Mouse (Mus musculus) hindbrain, embryonic 11.5 days (tissue): ENCODE results near the gene Slc7a11. TPM values are rescaled to one million over a fixed set of nuclear protein-coding genes. Genes with fewer than 3 reads are reported as not detected.
"Not testable (repeated sequence)": the region's sequence is repeated elsewhere in the genome, so short reads cannot be mapped to it uniquely, and the experiment has no call there.

ENCODE experiments used
- ATAC-seq: fragments of 200-750 bp; cut with Nextera tagmentation; 2 replicates; pipeline ENCODE4 v1.8.0; 2017; ENCODE audit warnings: mild to moderate bottlenecking, moderate TSS enrichment, moderate library complexity; ENCODE audit not compliant: low FRiP score
- DNase-seq: peaks from one replicate; pipeline ENCODE4 v3.0.0-alpha.2; 2015; ENCODE audit warnings: low spot score
- H3K27ac ChIP-seq: fragments of 300-500 bp; sonication (generic); 2 replicates; pipeline ENCODE4 v1.5.1; 2014; ENCODE audit warnings: mild to moderate bottlenecking, low read depth, low read length
- H3K27me3 ChIP-seq: fragments of 300-500 bp; sonication (generic); 2 replicates; pipeline ENCODE4 v1.6.1; 2014; ENCODE audit warnings: mild to moderate bottlenecking, low read length, moderate library complexity, mixed read lengths; ENCODE audit not compliant: control insufficient read depth, insufficient read depth
- H3K36me3 ChIP-seq: fragments of 300-500 bp; sonication (generic); 2 replicates; pipeline ENCODE4 v1.6.1; 2014; ENCODE audit warnings: mild to moderate bottlenecking, low read length, moderate library complexity, mixed read lengths; ENCODE audit not compliant: control insufficient read depth, insufficient read depth
- H3K4me1 ChIP-seq: fragments of 300-500 bp; sonication (generic); replicated peaks from 2 replicates; pipeline ENCODE4 v1.6.1; 2014; ENCODE audit warnings: low read length, mixed read lengths; ENCODE audit not compliant: control insufficient read depth, insufficient read depth
- H3K4me2 ChIP-seq: fragments of 300-500 bp; sonication (generic); replicated peaks from 2 replicates; pipeline ENCODE4 v1.6.1; 2014; ENCODE audit warnings: mild to moderate bottlenecking, low read depth, low read length
- H3K4me3 ChIP-seq: fragments of 300-500 bp; sonication (generic); 2 replicates; pipeline ENCODE4 v1.5.1; 2014; ENCODE audit warnings: low read depth, low read length
- H3K9ac ChIP-seq: fragments of 300-500 bp; sonication (generic); 2 replicates; pipeline ENCODE4 v1.6.1; 2014; ENCODE audit warnings: low read depth, low read length
- H3K9me3 ChIP-seq: fragments of 300-500 bp; sonication (generic); 2 replicates; pipeline ENCODE4 v1.6.1; 2016; ENCODE audit warnings: low read length; ENCODE audit not compliant: control insufficient read depth
- WGBS: fragments of 180-500 bp; shearing (Covaris S2); extraction: QIAGEN DNeasy Blood & Tissue Kit; methylation state at CpG from one replicate; pipeline ENCODE4 v1.1.7; 2014; 5-methylcytosine and 5-hydroxymethylcytosine counted together
- polyA plus RNA-seq: library from polyadenylated mRNA; unstranded; fragments of >200 nt; fragmentation: Nextera tagmentation; extraction: Ambion mirVana; gene quantifications from 2 replicates; pipeline ENCODE4 v1.2.1, GENCODE M21; 2014

Gene Slc7a11
- polyA plus RNA-seq, 1 experiment from 2014 or later, result 0.26 TPM

- H3K9me3 ChIP-seq, result no peaks in the 10 kb centered on the region
- no peaks in the 10 kb centered on the region for H3K36me3 ChIP-seq
- 0 out of 2 replicates have a peak, but pooled peaks have one; percentile 36 for ATAC-seq
- H3K4me3 ChIP-seq, result no peak overlapping the region
- no peak overlapping the region for H3K4me2 ChIP-seq
- no peak overlapping the region for H3K9ac ChIP-seq
- WGBS, result 74% methylated on average over 19 of the region's 19 CpGs
- no peaks in the 10 kb centered on the region; the same call in 1 of the 2 replicates for H3K4me1 ChIP-seq
- no peaks in the 10 kb centered on the region for H3K27me3 ChIP-seq
- H3K27ac ChIP-seq, result no peak overlapping the region
- DNase-seq, result no peak
These were observed 797 bp downstream of the Slc7a11 start for GRCm38 (mm10) chr3:50442341-50443292.

- no peaks in the 10 kb centered on the region; the same call in 1 of the 2 replicates for H3K4me1 ChIP-seq
- H3K9ac ChIP-seq, result no peak overlapping the region
- H3K27ac ChIP-seq, result no peak overlapping the region
- H3K27me3 ChIP-seq, result no peaks in the 10 kb centered on the region
- WGBS, result 88% methylated on average over 3 of the region's 3 CpGs
- no peaks in the 10 kb centered on the region for H3K9me3 ChIP-seq
- H3K4me3 ChIP-seq, result no peak overlapping the region
- DNase-seq (no peak), ATAC-seq (no peak)
- no peak overlapping the region for H3K4me2 ChIP-seq
- no peaks in the 10 kb centered on the region for H3K36me3 ChIP-seq
These were observed 2.1 kb downstream of the Slc7a11 start for GRCm38 (mm10) chr3:50441330-50441729.

- H3K9me3 ChIP-seq, result no peaks in the 10 kb centered on the region
- ATAC-seq, result no peak
- WGBS, result 84% methylated on average over 2 of the region's 2 CpGs
These were observed 3.0 kb downstream of the Slc7a11 start for GRCm38 (mm10) chr3:50440409-50440808.

GRCm38 (mm10) chr3:50439429-50439828 lies 4.0 kb downstream of the Slc7a11 start:
- Histone ChIP-seq H3K27me3 (no peaks in the 10 kb centered on the region), H3K36me3 (no peaks in the 10 kb centered on the region), H3K9me3 (no peaks in the 10 kb centered on the region), H3K27ac (no peak overlapping the region), H3K4me2 (no peak overlapping the region), H3K4me1 (no peaks in the 10 kb centered on the region; the same call in 1 of the 2 replicates), H3K9ac (no peak overlapping the region), H3K4me3 (no peak overlapping the region)
- 92% methylated on average over 5 of the region's 5 CpGs for whole genome bisulfite sequencing
- DNase-seq (no peak), ATAC-seq (no peak)

More at GRCm38 (mm10) chr3:50440409-50440808, 3.0 kb downstream of the Slc7a11 start:
- no peaks in the 10 kb centered on the region for H3K36me3 ChIP-seq
- H3K9ac ChIP-seq, result no peak overlapping the region
- no peak overlapping the region for H3K4me3 ChIP-seq
- no peak overlapping the region for H3K4me2 ChIP-seq
- H3K4me1 ChIP-seq, result no peaks in the 10 kb centered on the region; the same call in 1 of the 2 replicates
- no peak overlapping the region for H3K27ac ChIP-seq
- DNase-seq, result no peak
- H3K27me3 ChIP-seq, result no peaks in the 10 kb centered on the region

- no peak overlapping the region for H3K4me3 ChIP-seq
- no peak for ATAC-seq
- H3K27ac ChIP-seq, result no peak overlapping the region
- no peak overlapping the region for H3K4me2 ChIP-seq
- H3K9ac ChIP-seq, result no peak overlapping the region
- H3K36me3 ChIP-seq, result no peaks in the 10 kb centered on the region
- 60% methylated on average over 4 of the region's 4 CpGs for WGBS
- H3K27me3 ChIP-seq, result no peaks in the 10 kb centered on the region
- H3K9me3 ChIP-seq, result no peaks in the 10 kb centered on the region
- H3K4me1 ChIP-seq, result no peaks in the 10 kb centered on the region; the same call in 1 of the 2 replicates
- DNase-seq, result no peak
These were observed 4.7 kb downstream of the Slc7a11 start for GRCm38 (mm10) chr3:50438520-50439253.

GRCm38 (mm10) chr3:50438081-50438480 lies 5.3 kb downstream of the Slc7a11 start:
- not testable (repeated sequence) for H3K36me3 ChIP-seq, DNase-seq, H3K9me3 ChIP-seq, H3K4me1 ChIP-seq, H3K9ac ChIP-seq, H3K27ac ChIP-seq, H3K27me3 ChIP-seq, H3K4me3 ChIP-seq, ATAC-seq, H3K4me2 ChIP-seq
- WGBS, result 67% methylated on average over 2 of the region's 2 CpGs

GRCm38 (mm10) chr3:50436409-50436808 lies 7.0 kb downstream of the Slc7a11 start:
- not testable (repeated sequence) for H3K4me3 ChIP-seq, H3K9ac ChIP-seq, DNase-seq, H3K9me3 ChIP-seq, H3K4me2 ChIP-seq, H3K27ac ChIP-seq, H3K27me3 ChIP-seq, H3K4me1 ChIP-seq, H3K36me3 ChIP-seq, ATAC-seq
- 93% methylated on average over 2 of the region's 2 CpGs for WGBS

- H3K9ac ChIP-seq, result no peak overlapping the region
- no peak overlapping the region for H3K4me3 ChIP-seq
- ATAC-seq (no peak), DNase-seq (no peak)
- no peak overlapping the region for H3K4me2 ChIP-seq
- no peaks in the 10 kb centered on the region for H3K36me3 ChIP-seq
- H3K27ac ChIP-seq, result no peak overlapping the region
- WGBS, result 73% methylated on average over 4 of the region's 4 CpGs
- no peaks in the 10 kb centered on the region for H3K9me3 ChIP-seq
- no peaks in the 10 kb centered on the region for H3K4me1 ChIP-seq
- no peaks in the 10 kb centered on the region for H3K27me3 ChIP-seq
These were observed 9.6 kb downstream of the Slc7a11 start for GRCm38 (mm10) chr3:50433831-50434230.
